Mouse (Mus musculus) cerebellum, postnatal 25 days (tissue): ENCODE results near the gene Ltbp4.

Source experiments
- DNase-seq, 2 experiments: peaks; one replicate each; pipeline ENCODE4 v3.0.0; 2021; ENCODE audit warnings: mixed read lengths in 2 of 2

The Ltbp4 gene

DNA sequence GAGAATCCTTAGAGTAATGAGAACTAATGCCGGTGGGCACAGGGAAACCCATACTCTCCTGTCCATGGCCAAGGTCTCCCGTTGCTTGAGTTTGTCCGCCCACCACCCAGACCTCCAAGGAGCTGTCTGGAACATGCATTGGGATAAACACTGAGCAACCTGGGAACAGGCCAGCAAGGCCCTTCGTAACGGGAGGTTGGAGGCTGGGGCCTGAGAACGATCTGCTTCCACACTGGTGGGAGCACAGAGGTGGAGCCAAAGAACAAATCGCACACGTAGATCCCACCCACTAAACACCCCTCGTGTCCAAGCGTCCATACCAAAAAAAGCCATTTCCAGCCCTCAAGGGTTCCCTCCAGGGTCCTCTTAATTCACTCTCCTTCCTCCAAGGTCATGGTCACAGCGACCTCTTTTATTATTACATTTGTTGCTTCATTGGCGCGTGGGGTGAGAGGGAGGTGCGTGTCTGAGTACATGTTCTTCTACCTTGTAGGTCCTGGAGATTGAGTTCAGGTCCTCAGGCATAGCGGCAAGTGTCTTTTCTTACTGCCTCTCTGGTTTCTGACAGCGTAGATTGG is 39.4 kb downstream of the Ltbp4 start:
- no peak for DNase-seq

DNA sequence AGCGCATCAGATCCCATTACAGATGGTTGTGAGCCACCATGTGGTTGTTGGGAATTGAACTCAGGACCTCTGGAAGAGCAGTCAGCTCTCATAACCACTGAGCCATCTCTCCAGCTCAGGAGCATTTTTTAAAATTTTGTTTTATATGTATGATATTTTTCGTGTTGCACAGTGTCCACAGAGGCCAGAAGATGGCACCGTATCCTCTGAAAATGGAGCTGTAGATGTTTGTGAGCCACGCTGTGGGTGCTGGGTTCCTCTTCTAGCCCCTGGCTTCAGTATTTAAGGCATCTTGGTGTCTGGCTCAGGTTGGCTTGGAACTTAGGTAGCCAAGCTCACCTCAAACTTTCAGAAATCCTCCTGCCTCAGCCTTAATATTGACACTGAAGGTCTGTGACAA is 41.0 kb downstream of the Ltbp4 start:
- no peak for DNase-seq

DNA sequence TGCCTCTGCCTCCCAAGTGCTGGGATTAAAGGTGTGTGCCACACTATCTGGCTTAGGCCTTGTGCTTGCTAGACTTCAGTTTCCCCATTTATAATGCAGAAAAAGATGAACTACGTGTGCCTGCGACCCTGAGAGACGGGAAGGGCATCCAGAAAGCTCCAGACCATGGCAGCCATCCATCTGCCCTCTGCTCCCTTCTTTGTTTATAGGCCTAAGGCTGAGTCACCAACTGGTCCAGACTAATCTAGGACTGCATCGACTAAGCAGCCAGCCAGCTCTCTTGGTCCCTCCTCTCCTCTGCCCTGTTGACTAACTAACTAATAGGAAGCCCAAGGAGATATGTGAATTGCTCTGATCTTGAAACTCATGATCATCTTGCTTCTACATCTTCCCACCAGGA is 41.5 kb downstream of the Ltbp4 start:
- DNase-seq = no peak

DNA sequence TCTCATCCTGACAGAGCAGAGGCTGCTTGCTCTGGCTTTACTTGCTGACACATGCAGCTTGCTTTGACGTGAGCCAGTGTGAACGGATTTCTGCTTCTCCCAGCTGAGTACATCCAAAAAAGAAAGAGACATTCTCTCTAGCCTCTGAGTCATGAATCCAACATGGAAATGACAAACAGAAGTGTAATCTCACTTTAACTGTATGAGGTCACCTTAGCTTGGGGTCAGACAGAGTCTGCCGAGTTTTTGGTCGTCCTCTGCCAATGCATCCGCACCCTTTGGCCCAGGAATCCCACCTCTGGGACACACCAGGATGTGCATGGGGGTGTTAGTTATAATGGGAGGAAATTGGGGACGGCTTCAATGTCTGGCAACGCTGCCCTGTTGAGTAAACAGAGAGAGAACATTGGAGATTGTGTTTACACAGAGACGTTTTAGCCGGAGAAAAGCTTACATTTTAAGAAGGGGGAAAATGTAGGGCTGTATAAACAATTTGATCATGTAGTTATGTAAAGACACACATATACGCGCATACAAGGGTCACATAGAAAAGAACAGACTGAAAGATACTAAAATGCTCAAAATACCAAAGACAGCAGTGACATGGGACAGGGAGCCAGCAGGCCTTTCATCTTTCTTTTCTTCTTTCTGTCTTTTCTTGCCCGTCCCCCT is 45.6 kb downstream of the Ltbp4 start:
- DNase-seq = no peak

DNA sequence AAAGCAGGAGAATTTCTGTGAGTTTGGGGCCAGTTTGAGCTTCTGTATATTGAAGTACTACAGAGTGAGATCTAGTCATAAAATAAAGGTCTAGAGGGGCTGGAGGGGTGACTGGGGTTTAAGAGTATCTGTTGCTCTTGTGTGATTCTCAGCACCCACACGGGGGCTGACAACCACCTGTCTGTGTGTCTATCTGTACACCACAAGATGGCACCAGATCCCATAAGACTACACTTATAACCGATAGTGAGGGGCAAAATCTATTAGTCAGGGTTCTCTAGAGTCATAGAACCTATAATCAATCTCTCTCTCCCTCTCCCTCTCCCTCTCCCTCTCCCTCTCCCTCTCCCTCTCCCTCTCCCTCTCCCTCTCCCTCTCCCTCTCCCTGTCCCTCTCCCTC is 46.9 kb downstream of the Ltbp4 start:
- no peak for DNase-seq

DNA sequence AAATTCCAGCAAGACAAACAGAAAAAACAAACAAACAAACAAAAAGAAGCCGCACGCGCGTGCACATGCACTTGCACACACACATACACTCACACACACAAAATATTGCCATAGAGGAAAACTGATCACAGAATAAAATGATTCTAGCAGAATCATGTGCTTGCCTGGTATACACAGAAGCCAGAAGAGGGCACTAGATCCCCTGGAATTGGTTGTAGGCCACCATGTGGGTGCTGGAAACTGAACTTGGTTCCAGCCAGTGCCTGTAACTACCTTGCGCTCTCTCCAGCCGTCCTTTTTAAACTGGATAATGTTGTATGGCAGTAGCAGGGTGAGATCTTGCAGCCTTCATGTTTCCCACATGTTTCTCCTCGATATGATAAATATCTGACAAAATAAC is 48.8 kb downstream of the Ltbp4 start:
- no peak for DNase-seq

DNA sequence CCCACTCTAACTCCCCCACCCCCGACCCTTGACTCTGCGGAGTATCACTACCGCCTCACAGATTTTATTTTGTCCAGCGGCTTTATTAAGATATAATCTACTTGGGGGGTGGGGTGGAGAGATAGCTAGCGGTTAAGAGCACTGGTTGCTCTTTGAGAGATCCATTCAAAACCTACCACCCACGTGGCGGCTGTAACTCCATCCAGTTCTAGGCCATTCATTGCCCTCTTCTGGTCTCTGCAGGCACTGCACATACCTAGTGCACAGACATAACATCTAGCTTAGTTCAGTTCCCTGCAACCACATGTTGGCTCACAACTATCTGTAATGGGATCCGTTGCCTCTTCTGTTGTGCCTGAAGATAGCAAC is 51.8 kb downstream of the Ltbp4 start:
- peak; percentile 70 to 81 for DNase-seq

DNA sequence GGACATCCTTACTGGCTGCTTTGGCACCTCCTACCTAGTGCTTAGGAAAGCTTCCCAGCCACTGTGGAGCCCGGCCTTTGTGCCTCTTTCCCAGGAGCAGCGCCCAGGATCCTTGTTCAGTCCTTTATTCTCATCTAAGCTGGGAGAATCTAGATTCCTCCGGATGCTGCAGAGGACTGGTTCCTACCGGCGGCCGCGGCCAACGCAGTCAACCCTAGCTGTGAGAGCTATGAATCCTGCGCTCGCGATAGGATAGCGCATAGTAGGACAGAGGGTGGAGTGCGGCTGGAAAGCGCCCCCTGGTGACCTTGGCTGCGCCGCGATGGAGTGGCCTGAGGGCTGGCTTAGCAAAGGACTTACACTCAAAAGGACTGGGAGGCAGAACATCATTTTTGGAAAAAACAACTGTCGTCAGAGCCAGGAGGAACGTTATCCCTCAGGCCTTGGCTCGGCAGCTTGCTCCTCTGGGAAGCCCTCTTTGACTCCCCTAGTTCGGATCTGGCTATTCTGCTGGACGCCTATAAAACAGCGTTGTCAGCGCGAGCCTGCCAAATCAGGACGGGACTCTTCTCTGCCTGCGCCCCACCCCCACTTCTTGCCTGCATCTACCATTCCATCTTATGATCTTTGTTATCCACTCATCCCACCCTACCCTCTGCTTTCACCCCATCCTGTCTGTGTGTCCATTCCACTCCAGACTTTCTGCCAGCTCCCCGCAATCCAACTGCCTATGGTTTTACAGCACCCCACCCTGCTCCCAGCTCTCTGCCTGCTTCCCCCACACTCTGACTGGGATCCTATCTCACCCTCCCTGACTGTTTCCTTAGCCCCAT is 52.4 kb downstream of the Ltbp4 start:
- peak; percentile 53 to 71 for DNase-seq

DNA sequence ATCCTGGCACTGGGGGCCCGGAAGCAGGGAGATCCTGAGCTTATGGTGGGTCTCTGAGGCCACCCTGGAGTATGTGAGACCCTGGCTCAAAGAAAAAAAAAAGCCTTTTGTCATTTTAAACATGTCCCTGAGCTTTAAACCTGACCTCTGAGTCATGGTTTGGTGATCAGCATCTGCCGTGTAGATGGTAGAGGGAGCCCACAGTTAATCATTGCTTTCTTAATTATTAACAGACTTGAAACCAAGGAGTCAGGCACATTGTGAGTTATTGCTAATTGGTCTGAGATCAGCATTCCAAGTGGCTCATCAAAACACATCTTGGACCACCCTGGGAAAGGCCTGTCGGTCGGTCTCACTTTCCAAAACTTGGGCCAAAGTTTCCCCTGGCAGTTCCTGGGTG is 55.3 kb downstream of the Ltbp4 start:
- DNase-seq = no peak

DNA sequence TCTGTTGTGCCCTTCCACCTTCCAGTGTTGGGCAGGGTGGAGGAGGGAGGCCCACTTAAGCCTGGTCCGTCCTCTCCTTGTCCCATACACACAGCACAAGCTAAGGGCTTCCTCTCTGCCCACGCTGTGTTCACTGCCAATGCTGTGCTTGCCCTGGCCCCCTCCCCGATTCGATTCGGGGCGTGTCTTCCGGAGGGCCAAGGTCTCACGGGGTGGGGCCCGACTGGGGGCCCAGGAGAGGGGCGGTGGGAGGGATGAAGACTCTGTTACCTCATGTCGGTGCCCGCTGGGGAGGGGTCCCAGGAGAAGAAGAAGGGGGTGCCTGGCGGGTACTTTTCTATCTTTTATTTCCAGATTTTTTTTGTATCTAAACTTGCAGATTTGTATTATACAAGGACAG is 55.8 kb downstream of the Ltbp4 start:
- DNase-seq = no peak

DNA sequence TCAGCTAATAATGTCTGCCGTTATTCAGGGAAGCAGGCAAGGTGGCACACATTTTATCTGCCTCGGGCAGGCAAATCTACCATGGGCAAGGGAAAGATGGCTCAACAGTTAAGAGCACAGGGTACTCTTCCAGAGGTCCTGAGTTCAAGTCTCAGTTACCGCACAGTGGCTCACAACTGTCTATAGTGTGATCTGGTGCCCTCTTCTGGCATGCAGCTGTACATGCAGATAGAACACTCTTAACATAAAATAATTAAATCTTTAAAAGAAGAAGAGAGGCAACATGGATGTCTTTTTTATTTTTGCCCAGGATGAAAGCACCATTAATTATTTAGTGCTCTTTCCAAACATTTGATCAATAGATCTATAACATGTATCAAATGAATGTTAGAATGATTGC is 60.3 kb downstream of the Ltbp4 start:
- DNase-seq = no peak

DNA sequence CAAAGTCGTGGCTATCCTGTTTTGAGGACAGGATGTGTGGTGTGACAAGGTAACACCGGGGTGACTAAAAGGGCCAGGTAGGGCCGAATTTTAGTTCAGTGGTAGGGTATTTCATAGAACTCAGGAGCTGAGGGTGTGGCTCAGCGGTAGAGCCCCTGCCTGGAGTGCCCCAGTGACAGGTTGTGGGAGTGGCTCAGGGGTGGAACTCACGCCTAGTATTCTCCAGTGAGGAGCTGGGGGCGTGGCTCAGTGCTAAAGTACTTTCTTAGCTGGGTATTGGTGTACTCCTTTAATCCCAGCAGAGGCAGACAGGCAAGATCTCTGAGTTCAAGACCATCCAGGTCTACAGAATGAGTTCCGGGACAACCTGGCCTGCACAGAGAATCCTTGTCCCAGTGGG is 61.5 kb downstream of the Ltbp4 start:
- DNase-seq = no peak

DNA sequence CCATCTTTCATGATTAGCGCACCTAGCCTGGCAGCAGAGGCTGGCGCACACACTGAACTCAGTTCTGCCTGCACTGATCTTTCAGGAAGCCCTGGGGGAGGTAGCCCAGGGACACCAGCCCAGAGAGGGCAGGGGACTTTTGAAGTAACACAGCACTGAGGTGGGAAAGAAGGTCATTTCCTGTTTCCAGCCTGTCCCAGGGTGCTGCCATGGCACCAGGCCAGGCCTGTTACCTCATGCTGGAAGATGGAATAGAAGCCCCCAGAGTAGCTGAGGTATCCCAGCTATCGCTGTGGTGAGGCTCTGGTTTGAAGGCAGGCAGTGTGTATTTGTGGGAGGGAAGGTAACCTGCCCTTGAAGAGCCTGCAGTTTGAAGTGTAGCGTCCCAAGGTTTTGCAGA is 62.6 kb downstream of the Ltbp4 start:
- DNase-seq = no peak

DNA sequence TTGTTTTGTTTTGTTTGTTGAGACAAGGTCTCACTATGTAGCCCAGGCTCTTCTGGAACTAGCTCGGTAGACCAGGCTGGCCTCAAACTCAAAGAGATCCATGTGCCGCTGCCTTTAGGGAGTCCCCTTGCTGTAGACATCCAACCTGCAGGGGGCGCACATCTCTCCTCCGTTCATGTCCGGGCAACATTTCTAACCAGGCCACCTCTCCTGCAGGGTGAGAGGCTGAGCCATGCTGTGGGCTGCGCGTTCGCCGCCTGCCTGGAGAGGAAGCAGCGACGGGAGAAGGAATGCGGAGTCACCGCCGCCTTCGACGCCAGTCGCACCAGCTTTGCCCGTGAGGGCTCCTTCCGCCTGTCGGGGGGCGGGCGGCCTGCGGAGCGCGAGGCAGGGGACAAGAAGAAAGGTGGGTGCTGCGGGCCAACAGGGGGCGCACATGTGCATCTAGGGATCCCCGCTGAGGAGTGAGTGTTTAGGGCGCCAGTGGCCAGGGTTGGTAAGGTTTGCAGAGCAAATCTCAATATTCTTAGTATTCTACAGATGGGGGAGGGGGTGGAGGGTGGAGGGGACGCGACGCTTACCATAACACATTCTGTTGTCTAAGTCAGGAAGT is 63.6 kb downstream of the Ltbp4 start:
- DNase-seq = peak; percentile 36 to 67

DNA sequence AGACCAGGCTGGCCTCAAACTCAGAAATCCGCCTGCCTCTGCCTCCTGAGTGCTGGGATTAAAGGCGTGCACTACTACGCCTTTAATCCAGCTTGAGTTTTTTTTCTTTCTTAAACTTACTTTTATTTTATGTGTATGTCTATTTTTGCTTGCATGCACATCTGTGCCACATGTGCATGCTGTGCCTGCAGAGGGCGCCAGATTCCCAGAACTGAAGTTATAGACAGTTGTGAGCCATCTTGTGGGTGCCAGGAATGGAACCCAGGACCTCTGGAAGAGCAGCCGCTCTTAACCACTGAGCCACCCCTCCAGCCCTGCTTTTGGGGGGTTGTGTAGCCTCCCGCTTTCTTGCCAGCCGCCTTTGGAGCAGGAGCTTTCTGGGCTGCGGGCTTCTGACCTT is 66.1 kb downstream of the Ltbp4 start:
- DNase-seq = no peak

DNA sequence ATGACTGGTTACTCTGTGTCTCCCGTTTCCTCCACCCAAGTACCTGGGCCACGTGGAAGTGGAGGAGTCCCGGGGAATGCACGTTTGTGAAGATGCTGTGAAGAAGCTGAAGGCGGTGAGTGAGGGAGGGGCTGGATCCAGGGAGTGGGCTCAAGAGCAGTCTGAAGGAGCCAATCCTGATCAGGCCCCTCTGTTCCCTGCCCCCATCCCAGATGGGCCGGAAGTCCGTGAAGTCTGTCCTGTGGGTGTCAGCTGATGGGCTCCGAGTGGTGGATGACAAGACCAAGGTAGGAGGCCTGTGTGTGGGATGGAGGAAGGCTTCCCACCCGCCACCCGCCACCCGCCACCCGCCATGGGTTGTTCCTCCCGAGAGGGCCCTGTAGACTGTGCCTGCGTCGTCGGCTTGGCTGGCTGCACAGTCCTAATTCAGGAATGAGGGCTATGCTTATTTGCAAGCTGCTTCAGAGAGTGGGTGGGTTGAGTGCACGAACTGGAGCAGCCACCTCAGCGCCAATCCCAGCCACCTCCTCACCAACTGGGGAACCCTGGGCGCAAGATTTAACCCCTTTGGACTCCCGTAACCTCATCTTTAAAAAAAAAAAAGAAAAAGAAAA is 70.9 kb downstream of the Ltbp4 start:
- no peak for DNase-seq

DNA sequence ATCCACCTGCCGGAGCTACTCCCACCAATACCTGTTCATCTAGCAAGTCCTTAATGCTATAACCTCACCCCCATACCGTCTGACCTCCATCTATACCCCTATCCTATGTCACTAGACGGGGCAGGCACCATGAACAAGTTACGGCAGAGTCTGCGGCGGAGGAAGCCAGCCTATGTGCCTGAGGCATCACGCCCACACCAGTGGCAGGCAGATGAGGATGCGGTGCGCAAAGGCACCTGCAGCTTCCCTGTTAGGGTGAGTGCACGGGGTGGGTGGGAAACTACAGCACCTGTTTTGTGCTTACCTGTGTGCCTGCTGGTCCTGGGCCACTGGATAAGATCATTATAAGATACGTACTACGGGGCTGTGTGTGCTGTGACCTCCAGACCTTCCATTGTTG is 72.7 kb downstream of the Ltbp4 start:
- DNase-seq = no peak

DNA sequence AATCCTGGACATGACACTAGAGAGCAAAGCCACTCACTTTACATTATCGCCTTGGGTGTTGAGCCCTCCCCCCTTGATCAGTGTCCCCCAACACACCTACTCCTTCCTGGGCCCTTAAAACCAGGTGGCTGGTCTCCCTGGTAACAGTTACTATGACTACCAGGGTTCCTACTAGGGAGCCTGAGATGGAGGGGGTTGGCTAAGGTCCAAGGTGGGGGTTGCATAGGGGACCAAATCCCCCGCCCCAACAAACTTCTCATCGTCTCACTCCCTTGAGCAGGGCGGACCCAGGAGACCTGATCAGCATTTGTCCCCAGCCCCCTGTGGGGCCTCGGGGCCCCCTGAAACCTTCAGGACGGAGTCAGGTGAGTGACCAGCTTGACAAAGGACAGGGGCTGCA is 75.6 kb downstream of the Ltbp4 start:
- DNase-seq = peak in 1 of 2 experiments; percentile 42

DNA sequence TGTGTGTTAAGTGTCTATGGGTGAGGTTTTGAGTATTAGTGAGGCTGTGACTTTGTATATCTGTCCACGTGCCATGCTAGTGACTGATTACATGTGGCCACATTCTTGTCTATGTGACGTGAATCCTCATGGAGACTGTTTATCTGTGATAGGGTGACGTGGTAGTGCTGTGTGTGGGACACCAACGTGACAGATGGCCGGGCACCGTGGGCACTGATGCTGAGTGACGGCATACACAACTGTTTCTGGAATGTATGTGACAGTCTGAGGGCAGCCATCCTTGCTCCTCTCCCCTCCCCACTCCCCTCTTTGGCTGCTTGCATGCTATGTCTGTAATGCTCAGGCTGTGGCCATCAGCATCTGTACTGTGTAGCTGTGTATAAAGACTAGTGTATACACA is 76.6 kb downstream of the Ltbp4 start:
- peak; percentile 54 to 60 for DNase-seq

DNA sequence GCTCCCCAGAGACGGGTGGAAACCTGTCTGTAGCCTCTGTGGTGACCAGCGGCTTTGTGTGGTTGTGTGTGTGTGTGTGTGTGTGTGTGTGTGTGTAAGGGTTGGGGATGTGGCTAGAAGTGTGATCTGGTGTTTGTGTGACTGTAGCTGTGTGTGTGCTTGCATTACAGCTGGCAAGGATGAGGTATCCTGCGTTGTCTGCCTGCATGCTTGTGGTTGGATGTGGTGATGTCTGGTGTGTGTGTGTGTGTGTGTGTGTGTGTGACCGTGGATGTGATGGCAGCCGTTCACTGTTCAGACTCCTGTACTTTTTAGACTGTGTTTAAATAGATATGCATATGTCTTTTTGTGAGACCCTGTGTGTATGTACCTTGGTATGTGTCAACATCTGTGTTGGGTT is 77.7 kb downstream of the Ltbp4 start:
- peak; percentile 40 to 51 for DNase-seq

DNA sequence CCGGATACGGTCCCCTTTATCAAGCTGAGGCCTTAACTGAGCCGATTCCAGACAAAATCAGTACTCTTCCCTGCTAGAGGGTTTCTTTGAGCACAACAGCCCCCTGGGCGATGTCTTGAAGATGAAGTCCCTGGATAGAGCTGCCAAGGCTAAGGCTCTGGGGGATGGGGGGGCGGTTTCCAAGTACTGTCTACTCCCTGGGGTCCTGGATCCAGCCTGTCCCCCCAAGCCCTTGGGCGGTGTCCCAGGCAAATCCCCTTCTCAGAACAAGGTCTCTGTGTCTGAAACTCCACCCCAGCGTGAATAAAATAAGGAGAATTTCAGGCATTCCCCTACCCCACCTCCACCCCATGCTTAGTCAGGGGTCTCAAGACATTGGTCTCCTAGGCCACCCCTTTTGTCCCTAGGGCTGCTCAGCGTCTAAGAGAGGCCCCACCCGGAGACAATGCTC is 78.2 kb downstream of the Ltbp4 start:
- peak; percentile 48 to 55 for DNase-seq

DNA sequence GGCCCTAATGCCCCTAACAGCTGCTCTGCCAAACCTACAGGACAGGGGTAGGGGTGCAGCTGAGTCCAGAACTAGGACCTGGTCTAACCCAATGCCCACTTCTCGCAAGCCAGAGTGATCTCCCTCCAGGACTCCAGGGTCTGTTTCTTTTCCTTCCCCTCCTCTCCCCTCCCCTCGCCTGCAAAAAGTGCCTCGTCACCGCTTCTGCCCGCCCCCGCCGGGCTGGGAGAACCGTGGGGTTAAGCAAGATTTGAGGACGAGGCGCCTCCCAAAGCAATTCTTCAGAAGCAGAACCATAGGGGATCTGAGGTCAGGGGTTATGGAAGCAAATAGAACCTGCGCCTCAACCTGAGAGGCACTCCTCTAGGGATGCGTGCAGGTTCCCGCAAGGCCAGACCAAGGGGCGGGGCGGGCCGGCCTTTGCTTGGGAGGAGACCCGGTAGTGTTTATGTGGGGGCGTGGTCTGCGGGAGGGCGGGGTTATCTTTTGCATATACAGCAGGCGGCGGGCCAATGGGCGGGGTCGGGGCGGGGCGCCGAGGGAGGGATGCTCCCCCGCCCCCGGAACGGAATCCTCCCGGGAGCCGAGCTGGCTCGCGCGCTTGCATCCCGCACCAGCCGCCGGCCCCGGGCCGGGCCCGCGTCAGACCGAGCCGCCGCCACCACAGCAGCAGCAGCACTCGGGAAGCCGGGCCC is 79.1 kb downstream of the Ltbp4 start, which contains the start of gene Numbl:
Numbl (plus strand) TSS at position 229 of the 695 bp plus-strand sequence.
- DNase-seq = peak; percentile 96 to 99

DNA sequence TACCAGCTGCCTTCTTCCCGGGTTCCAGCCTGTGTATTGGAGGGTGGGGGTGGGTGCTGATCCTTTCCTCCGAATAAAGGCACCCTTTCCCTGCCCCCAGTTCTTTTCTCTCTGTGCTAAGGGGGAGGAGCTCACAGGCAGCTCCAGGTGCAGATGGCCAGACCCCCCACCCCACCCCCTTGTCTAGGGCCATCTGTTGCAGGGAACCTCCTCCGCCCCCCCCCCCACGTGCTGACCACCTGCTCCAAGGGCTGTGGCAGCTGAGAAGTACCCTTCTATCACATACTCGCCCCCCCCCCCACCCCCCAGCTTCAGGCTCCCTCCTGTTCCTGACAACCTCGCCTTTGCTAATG is 79.7 kb downstream of the Ltbp4 start:
- peak in 1 of 2 experiments; percentile 85 for DNase-seq
